Mouse (Mus musculus) lung, embryonic 14.5 days (tissue): Measurements from ENCODE around the gene Trim65. TPM values are rescaled to one million over a fixed set of nuclear protein-coding genes. Genes with fewer than 3 reads are reported as not detected.

ENCODE experiments used
- ATAC-seq: fragments of 200-750 bp; cut with Nextera tagmentation; 2 replicates; pipeline ENCODE4 v1.8.0; 2017; ENCODE audit warnings: mild to moderate bottlenecking, moderate TSS enrichment, moderate library complexity; ENCODE audit not compliant: insufficient read depth
- DNase-seq: peaks from one replicate; pipeline ENCODE4 v3.0.0-alpha.2; 2015
- H3K27ac ChIP-seq: fragments of 300-500 bp; sonication (generic); 2 replicates; pipeline ENCODE4 v1.5.1; 2014; ENCODE audit warnings: low read depth, mild to moderate bottlenecking, moderate library complexity
- H3K27me3 ChIP-seq: fragments of 300-500 bp; sonication (generic); 2 replicates; pipeline ENCODE4 v1.6.1; 2014; ENCODE audit warnings: low read length, control low read depth; ENCODE audit not compliant: insufficient read depth
- H3K36me3 ChIP-seq: fragments of 300-500 bp; sonication (generic); 2 replicates; pipeline ENCODE4 v1.6.1; 2014; ENCODE audit warnings: control low read depth; ENCODE audit not compliant: insufficient read depth
- H3K4me1 ChIP-seq: fragments of 300-500 bp; sonication (generic); 2 replicates; pipeline ENCODE4 v1.6.1; 2014; ENCODE audit warnings: antibody characterized with exemption, control low read depth; ENCODE audit not compliant: insufficient read depth
- H3K4me2 ChIP-seq: fragments of 300-500 bp; sonication (generic); 2 replicates; pipeline ENCODE4 v1.6.1; 2014; ENCODE audit warnings: mild to moderate bottlenecking
- H3K4me3 ChIP-seq: fragments of 300-500 bp; sonication (generic); 2 replicates; pipeline ENCODE4 v1.5.1; 2014; ENCODE audit warnings: low read depth, low read length
- H3K9ac ChIP-seq: fragments of 300-500 bp; sonication (generic); 2 replicates; pipeline ENCODE4 v1.6.1; 2014
- H3K9me3 ChIP-seq: fragments of 300-500 bp; sonication (generic); 2 replicates; pipeline ENCODE4 v1.6.1; 2016; ENCODE audit warnings: low read depth, low read length, control low read depth
- CTCF ChIP-seq: IDR thresholded peaks from 2 replicates; pipeline ENCODE4 v1.5.1; 2016; ENCODE audit warnings: antibody characterized with exemption, low read depth
- WGBS: fragments of 180-500 bp; shearing (Covaris S2); extraction: QIAGEN DNeasy Blood & Tissue Kit; methylation state at CpG from one replicate; pipeline ENCODE4 v1.1.7; 2014; 5-methylcytosine and 5-hydroxymethylcytosine counted together
- polyA plus RNA-seq: library from polyadenylated mRNA; unstranded; fragments of >200 nt; fragmentation: Nextera tagmentation; extraction: Ambion mirVana; gene quantifications from 2 replicates; pipeline ENCODE4 v1.2.1, GENCODE M21; 2014

The Trim65 gene
- polyA plus RNA-seq, 1 experiment from 2014 or later, result 3.9 TPM

DNA sequence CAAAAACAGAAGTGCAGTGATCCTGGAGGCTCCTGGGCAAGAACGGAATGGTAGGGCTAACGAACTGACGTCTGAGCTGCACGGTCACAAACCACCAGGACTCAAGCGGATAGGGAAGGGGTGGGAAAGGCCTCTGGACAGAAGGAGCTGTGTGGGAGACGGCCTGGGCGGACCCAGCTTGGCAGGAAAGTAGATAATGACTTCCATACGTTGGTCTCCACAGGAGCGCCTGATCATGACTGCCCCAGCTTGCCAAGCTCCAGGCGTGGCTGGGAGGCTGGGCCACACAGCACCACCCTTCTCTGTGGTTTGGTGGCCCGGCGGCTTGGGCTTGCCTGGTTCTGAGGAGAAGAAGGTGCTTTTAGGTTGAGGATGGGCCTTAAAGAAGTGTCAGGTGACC lies 13.7 kb downstream of the Trim65 start:
- no peaks in the 10 kb centered on the region for H3K9me3 ChIP-seq
- DNase-seq, result no peak
- no peak overlapping the region for H3K4me2 ChIP-seq
- no peak for ATAC-seq
- 70% methylated on average over 12 of the region's 12 CpGs for WGBS
- no peak overlapping the region for H3K4me3 ChIP-seq
- no peaks in the 10 kb centered on the region for H3K27me3 ChIP-seq
- H3K4me1 ChIP-seq, result no peaks in the 10 kb centered on the region
- no peaks in the 10 kb centered on the region for H3K36me3 ChIP-seq
- H3K27ac ChIP-seq, result no peak overlapping the region
- no peak overlapping the region for H3K9ac ChIP-seq
- TF ChIP-seq CTCF, result no peak

GRCm38 (mm10) chr11:116111611-116112203 lies 19.2 kb downstream of the Trim65 start:
- Histone ChIP-seq H3K9ac (no peak overlapping the region), H3K9me3 (no peaks in the 10 kb centered on the region), H3K4me2 (no peak overlapping the region), H3K36me3 (no peaks in the 10 kb centered on the region), H3K27ac (no peak overlapping the region), H3K27me3 (peaks cover 39% of the 10 kb centered on the region), H3K4me1 (peaks cover 15% of the 10 kb centered on the region), H3K4me3 (no peak overlapping the region)
- TF ChIP-seq CTCF, result no peak
- 82% methylated on average over 19 of the region's 19 CpGs for WGBS
- DNase-seq (no peak), ATAC-seq (no peak)

- TF ChIP-seq CTCF, result peak; percentile 36
- ATAC-seq (no peak), DNase-seq (no peak)
- H3K4me2 ChIP-seq, result no peak overlapping the region
- H3K9me3 ChIP-seq, result no peaks in the 10 kb centered on the region
- H3K36me3 ChIP-seq, result no peaks in the 10 kb centered on the region
- H3K27me3 ChIP-seq, result peaks cover 41% of the 10 kb centered on the region
- peaks cover 21% of the 10 kb centered on the region for H3K4me1 ChIP-seq
- H3K27ac ChIP-seq, result no peak overlapping the region
- 74% methylated on average over 4 of the region's 4 CpGs for WGBS
- no peak overlapping the region for H3K9ac ChIP-seq
- no peak overlapping the region for H3K4me3 ChIP-seq
Measured at GRCm38 (mm10) chr11:116111067-116111466, 19.9 kb downstream of the Trim65 start.

- peak; percentile 26; the same call in 1 of the 2 replicates for ATAC-seq
- peaks cover 41% of the 10 kb centered on the region for H3K27me3 ChIP-seq
- H3K27ac ChIP-seq, result peak overlapping the region; percentile 52; the same call in 1 of the 2 replicates
Measured at GRCm38 (mm10) chr11:116110540-116110939, 20.4 kb downstream of the Trim65 start.

GRCm38 (mm10) chr11:116110131-116110530 lies 20.8 kb downstream of the Trim65 start:
- H3K9me3 ChIP-seq, result no peaks in the 10 kb centered on the region
- peak overlapping the region; percentile 73 for H3K4me2 ChIP-seq
- H3K4me1 ChIP-seq, result peaks cover 24% of the 10 kb centered on the region
- no peak for TF ChIP-seq CTCF
- 2% methylated on average over 35 of the region's 35 CpGs for WGBS
- peak; percentile 75 for ATAC-seq
- H3K4me3 ChIP-seq, result peak overlapping the region; percentile 53
- peak overlapping the region; percentile 52 for H3K27ac ChIP-seq
- peaks cover 41% of the 10 kb centered on the region for H3K27me3 ChIP-seq
- DNase-seq, result peak; percentile 76
- peak overlapping the region; percentile 48 for H3K9ac ChIP-seq
- H3K36me3 ChIP-seq, result no peaks in the 10 kb centered on the region

More at GRCm38 (mm10) chr11:116110540-116110939, 20.4 kb downstream of the Trim65 start:
- TF ChIP-seq CTCF, result no peak
- Histone ChIP-seq H3K9ac (peak overlapping the region; percentile 48), H3K4me1 (peaks cover 24% of the 10 kb centered on the region), H3K4me2 (peak overlapping the region; percentile 73), H3K36me3 (no peaks in the 10 kb centered on the region), H3K9me3 (no peaks in the 10 kb centered on the region), H3K4me3 (peak overlapping the region; percentile 53)
- DNase-seq, result peak; percentile 69
- 14% methylated on average over 10 of the region's 10 CpGs for WGBS

DNA sequence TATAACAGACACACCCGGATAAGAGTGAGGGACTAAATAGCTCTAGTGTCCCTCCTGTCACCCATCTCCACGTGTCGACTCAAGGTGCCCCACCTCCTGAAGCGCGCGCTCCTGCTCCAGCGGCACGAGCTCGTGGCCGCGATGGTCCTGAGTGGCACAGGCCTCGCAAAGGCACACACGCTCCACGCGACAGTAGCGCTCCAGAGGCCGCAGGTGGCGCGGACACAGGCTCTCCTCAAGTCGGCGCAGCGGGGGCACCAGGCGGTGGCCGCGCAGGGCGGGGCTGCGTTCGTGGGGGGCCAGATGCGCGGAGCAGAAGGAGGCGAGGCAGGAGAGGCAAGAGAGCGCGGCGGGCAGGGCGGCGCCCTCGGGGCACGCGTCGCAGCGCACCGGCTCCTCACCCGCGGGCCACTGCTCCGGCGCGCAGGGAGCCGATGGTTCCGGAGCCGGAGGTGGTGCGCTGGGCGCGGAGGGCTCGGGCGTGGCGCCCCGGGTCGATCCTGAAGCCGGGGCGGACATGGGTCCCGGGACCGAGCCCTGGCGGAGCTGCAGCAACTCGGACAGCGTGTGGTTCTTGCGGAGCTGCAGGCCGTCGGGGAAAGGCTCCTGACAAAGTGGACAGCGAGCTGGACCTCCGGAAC lies 21.4 kb downstream of the Trim65 start:
- H3K27ac ChIP-seq, result peak overlapping the region; percentile 52
- peaks cover 41% of the 10 kb centered on the region for H3K27me3 ChIP-seq

GRCm38 (mm10) chr11:116108464-116109137 lies 22.3 kb downstream of the Trim65 start:
- no peaks in the 10 kb centered on the region for H3K9me3 ChIP-seq
- H3K27me3 ChIP-seq, result peaks cover 41% of the 10 kb centered on the region
- no peak for TF ChIP-seq CTCF
- no peak overlapping the region for H3K27ac ChIP-seq
- peak overlapping the region; percentile 73 for H3K4me2 ChIP-seq
- peaks cover 34% of the 10 kb centered on the region for H3K4me1 ChIP-seq
- ATAC-seq (no peak), DNase-seq (peak; percentile 48)
- peak overlapping the region; percentile 53 for H3K4me3 ChIP-seq
- H3K36me3 ChIP-seq, result no peaks in the 10 kb centered on the region
- peak overlapping the region; percentile 48; the same call in 1 of the 2 replicates for H3K9ac ChIP-seq
- 9% methylated on average over 23 of the region's 23 CpGs for WGBS

More for the DNA sequence above, 21.4 kb downstream of the Trim65 start:
- no peak; the same call in 1 of the 2 replicates for TF ChIP-seq CTCF
- H3K9me3 ChIP-seq, result no peaks in the 10 kb centered on the region
- no peaks in the 10 kb centered on the region for H3K36me3 ChIP-seq
- peak overlapping the region; percentile 53 for H3K4me3 ChIP-seq
- WGBS, result 1% methylated on average over 67 of the region's 70 CpGs
- peak overlapping the region; percentile 48 for H3K9ac ChIP-seq
- ATAC-seq (no peak), DNase-seq (no peak)
- peaks cover 25% of the 10 kb centered on the region for H3K4me1 ChIP-seq
- peak overlapping the region; percentile 73 for H3K4me2 ChIP-seq
